Mouse (Mus musculus): ENCODE measurements at regions not wholly inside any gene's neighbourhood (a gene's known extent, or its start where the extent isn't known, plus 50 kb on each side); places are given as distances from the start of the nearest gene placed in this dataset.
"Not testable (repeated sequence)": the region's sequence is repeated elsewhere in the genome, so short reads cannot be mapped to it uniquely, and the experiment has no call there.

DNA sequence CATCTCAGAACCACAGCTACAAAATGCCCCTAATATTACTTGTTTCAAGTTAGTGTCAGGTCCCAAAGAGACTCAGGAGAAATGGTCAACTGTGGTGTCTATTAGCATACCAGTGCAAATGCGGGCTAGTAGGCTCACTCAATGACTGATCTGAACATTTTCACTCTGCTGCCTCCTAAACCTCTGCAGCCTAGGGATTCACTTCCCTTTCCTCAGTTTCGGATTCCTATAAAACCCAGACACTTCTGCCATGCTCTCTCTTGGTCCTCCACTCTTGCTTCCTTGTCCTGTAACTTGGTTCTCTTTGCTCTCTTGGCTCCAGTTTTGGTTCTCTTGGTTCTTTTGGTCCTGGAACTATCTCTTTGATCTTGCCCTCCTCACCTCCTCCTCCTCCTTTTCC is 206.3 kb upstream of the Spef2 start:
- no peak for ATAC-seq (ENCODE audit: insufficient number of reproducible peaks, low FRiP score, low TSS enrichment)

- ATAC-seq (ENCODE audit: insufficient number of reproducible peaks, low FRiP score, low TSS enrichment) = no peak
These were observed 202.0 kb upstream of the Prlr start for GRCm38 (mm10) chr15:9974999-9975398.

DNA sequence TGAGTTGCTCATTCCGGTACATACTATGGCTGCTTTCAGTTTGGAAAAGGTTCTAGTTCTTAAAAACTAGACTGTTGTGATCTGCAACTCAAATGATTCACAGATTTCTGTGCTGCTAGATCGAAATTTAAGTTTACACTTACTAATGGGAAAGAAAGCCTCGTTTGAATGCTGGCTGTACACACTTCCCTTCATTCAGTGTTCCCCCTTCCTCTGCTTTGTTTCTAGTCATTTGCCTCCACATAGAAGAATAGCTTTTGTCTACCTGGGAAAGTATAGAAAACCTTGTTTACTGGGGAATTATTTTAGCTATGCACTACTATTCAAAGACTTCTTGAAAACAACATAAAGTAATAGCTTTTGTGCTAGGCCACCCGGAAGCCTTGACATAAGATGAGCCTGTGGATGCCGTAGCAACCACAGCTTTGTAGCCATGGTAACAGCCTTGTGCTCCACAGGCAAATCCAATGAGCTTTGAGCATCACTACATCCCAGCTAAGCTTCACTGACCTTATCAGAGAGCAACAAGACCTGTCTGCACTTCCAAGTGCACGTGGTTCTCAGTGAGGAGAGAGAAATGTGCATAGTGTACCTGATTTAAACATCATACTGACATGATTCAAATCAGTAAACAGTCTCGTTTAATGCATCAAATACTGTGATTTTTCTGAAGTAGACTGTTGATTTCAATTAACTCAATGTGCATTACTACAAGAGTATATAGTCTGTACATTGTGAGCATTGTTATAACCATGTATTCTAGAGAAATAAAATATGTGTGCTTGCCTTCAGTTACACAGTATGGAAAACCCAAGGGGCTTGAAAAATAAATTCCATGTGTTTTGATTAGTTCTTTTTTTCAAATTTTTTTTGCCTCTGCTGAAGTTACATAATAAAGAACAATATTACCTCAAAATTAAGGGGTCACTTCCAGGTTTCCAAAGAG is 165.5 kb upstream of the Prlr start:
- ATAC-seq (ENCODE audit: insufficient number of reproducible peaks, low FRiP score, low TSS enrichment) = no peak

DNA sequence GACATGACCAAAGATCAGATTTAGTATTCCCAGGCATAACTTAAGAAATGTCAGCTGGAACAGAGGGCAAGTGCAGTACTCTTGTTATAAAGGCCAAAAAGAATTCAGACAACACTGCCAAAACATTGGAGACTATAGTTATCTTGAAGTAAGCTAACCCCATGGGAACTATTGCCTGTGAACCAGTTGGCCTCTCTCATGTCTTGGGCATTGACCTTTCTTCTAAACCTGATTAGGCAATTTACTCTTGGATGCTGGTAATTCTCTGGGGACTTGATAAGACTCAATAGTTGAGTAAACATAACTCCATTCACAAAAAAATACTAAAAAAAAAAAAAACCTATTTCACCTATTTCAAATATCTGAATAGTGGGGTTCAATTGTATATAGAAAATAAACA is 159.8 kb upstream of the Prlr start:
- no peak for ATAC-seq (ENCODE audit: insufficient number of reproducible peaks, low FRiP score, low TSS enrichment)

- no peak for ATAC-seq (ENCODE audit: insufficient number of reproducible peaks, low FRiP score, low TSS enrichment)
These were observed 147.1 kb upstream of the Prlr start for GRCm38 (mm10) chr15:10029902-10030301.

DNA sequence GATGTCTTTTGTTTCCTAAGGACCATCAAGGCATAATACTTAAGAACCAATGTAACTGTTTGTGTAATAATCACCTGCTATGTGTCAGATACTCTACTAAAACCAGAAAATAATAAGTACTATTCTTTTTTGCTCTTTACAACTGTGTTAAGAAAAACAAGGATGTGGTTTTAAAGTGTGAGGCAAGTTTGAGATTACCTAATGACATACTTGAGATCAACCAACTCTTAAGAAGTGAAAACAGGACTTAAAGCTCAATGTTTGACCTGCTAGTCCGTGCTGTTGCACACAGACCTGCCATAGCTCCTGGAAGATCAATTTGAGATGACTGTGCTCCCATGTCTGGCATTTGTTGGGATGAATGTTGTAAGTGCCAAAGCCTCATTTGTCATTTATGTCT is 141.5 kb upstream of the Prlr start:
- no peak for ATAC-seq (ENCODE audit: insufficient number of reproducible peaks, low FRiP score, low TSS enrichment)

- ATAC-seq (ENCODE audit: insufficient number of reproducible peaks, low FRiP score, low TSS enrichment) = not testable (repeated sequence)
These were observed 140.5 kb upstream of the Prlr start for GRCm38 (mm10) chr15:10036576-10036975.

DNA sequence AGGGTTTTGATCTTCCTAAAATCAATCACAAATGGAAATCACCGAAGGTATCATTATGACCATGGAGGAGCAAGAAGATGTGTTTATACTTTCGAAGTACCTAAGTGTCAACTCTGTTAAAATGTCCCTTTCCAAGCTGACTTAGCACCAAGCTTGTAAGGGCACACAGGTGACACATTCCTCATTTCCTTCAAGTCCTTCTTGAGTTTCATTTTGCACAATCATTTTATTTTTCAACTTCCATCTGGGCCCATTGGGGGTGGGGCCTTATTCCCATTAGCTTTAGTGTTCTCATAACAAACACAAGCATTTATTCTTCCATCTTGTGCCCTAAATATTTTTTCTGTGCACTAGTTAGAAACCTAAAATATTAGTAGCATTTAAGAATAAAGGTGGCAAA is 103.5 kb upstream of the Prlr start:
- no peak for ATAC-seq (ENCODE audit: insufficient number of reproducible peaks, low FRiP score, low TSS enrichment)

DNA sequence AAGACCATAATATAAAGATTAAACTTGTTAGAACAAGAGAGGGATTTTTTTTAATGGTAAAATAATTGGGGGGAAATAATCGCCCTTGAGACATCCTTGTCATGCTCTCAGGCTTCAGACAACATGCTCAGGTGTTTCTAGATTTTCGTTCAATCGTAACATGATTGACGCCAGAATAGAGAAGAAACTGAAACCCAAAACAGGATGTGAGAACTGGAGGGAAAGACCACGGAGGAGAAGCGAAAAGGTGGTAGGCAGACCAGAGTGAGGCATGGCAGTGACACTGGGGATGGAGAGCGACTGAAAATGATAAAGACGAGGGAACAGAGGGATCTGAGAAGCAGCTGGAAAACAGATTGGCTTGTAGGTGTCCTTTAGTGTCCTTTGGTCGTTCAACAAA is 102.1 kb upstream of the Prlr start:
- ATAC-seq (ENCODE audit: insufficient number of reproducible peaks, low FRiP score, low TSS enrichment) = no peak

DNA sequence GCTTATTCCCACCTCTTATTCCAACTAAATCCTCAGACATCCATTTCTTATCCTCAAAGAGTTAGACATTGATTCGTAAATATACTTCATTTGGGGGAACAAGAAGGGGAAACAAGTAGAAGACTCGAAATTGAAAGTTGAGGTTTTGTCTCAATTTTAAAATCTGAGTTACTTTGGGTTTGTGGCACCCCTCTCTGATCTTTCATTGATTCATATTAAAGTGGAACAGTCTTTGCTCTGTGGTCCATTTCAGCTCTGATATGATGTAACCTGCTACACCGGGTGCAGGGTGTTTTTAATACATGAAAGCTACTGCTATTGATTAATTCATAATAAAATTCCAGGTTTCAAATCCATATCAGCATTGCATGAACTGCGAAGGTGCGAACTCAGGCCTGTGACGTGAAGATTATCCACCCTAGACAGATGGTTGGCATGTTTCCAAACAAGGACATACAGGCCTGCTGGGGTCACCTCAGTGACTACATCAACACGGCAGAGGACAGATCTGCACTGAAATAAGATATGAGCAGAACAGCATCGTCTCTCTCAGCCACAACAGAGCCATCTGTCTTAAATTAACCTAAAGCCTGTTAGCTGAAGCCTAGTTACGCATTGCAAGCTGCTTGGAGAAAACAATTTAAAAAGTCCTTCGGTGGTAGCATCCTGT is 101.5 kb upstream of the Prlr start:
- peak; percentile 52; the same call in 1 of the 2 replicates for ATAC-seq (ENCODE audit: insufficient number of reproducible peaks, low FRiP score, low TSS enrichment)

DNA sequence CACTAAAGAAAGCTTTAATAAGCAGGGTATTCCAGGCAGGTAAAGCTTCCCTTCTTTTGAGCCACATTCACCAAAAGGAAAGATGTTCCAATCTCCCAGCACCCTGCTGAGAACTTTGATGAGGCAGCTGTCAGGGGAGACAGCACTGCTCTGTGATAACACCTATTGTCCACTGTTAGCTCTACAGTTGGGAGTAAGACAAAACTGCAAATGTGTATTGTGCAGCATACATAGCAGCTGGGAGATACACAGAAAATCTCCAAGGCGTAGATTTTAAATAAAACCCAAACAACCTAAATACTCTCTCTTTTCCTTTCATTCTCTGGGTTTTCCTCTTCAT is 101.0 kb upstream of the Prlr start:
- ATAC-seq (ENCODE audit: insufficient number of reproducible peaks, low FRiP score, low TSS enrichment) = no peak

GRCm38 (mm10) chr15:10078434-10078833 is 98.6 kb upstream of the Prlr start:
- no peak for ATAC-seq (ENCODE audit: insufficient number of reproducible peaks, low FRiP score, low TSS enrichment)

- ATAC-seq (ENCODE audit: insufficient number of reproducible peaks, low FRiP score, low TSS enrichment) = no peak
These were observed 97.5 kb upstream of the Prlr start for GRCm38 (mm10) chr15:10079510-10079909.

DNA sequence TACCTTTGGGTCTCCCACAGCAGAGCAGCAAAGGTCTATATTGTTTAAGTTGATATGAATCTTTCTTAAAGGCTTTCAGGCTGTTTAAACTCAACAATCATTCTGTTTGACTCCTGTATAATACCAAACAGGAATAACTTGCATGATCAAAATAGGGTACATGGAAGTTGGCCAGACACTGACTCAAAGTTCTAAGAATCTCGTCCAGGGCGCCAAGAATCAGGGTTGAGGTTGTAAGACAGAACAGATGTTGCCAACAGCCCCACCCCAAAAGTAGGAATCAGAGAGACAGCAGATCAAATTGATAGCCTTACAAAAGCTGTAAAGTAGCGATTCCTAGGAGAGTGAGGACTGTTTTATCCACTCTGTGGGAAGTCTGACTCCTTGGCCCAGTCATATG is 88.3 kb upstream of the Prlr start:
- no peak for ATAC-seq (ENCODE audit: insufficient number of reproducible peaks, low FRiP score, low TSS enrichment)

DNA sequence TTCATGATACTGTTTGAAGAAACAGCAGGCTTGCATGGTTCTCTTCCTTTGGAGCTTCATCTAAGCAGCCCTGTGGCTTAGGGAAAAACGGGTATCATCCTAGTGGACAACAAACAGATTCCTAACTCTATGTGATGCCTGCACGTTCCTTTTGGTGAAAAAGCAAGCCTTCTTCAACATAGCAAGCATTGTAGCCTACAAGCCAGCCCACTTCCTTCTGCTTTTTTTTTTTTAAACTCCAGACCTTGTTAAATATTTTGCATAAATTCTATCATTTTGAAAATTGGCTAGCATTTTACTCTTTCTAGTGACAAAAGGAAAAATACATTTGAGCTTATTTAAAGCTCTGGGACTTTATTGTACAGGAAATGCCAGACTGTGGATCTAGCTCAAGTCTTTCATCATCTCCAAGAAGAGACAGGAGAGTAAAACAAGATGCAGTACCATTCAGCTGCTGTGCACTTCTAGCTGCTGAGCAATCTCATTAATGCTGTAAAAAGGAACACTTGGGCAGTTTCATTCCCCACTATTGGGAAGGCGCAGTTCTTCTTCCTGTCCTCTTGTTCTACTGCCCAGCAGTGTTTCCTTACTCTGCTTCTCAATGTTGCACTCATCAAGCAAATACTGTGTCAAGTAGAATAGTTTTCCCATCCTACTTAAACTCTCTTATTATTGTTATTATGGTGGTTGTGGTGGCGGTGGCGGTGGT is 86.5 kb upstream of the Prlr start:
- ATAC-seq (ENCODE audit: insufficient number of reproducible peaks, low FRiP score, low TSS enrichment) = no peak

DNA sequence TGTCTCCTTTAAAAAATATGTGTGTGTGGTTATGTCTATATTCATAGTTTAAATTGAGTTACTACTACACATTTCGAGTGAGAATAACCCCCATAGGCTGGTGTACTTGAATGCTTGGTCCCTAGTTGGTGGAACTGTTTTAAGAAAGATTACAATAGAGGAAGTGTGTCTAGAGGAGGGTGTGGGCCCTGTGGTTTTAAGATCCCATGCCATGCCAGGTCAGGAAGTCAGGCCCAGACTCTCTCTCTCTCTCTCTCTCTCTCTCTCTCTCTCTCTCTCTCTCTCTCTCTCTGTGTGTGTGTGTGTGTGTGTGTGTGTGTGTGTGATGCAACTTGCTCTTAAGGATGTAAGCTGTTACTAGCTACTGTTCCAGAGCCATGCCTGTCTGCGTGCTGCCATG is 73.7 kb upstream of the Prlr start:
- no peak for ATAC-seq (ENCODE audit: insufficient number of reproducible peaks, low FRiP score, low TSS enrichment)

- ATAC-seq (ENCODE audit: insufficient number of reproducible peaks, low FRiP score, low TSS enrichment) = not testable (repeated sequence)
These were observed 71.6 kb upstream of the Prlr start for GRCm38 (mm10) chr15:10105211-10105976.

GRCm38 (mm10) chr15:10106853-10107252 is 70.2 kb upstream of the Prlr start:
- no peak for ATAC-seq (ENCODE audit: insufficient number of reproducible peaks, low FRiP score, low TSS enrichment)

Measured in cerebellum, adult (tissue).